Mouse (Mus musculus): ENCODE results near the gene Elavl3.

Gene Elavl3

DNA sequence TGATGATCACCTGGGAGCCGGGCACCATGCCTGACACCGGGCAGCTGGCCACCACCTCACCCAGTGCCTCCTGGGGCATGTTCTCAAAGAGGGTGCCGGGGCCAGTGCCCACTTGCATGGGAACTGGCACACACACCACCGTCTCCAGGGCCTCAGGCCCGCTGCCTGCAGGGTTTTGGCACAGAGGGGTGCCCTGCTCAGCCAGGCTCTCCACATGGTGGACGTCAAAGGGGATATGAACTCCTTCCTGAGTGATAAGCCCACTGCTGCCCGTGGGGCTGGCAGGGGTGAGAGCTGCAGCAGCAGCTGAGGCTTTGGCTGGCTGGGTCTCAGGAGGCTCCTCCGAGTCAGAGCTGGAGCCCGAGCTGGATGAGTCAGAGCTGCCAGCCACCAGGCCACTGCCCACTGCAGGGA lies 6.2 kb upstream of the Elavl3 start:
- DNase-seq (ENCODE audit: low spot score in 2 of 2): no peak

GRCm38 (mm10) chr9:22057031-22057517 lies 5.3 kb upstream of the Elavl3 start:
- DNase-seq (ENCODE audit: low spot score in 2 of 2): no peak

- no peak for DNase-seq (ENCODE audit: low spot score in 2 of 2)
Measured at GRCm38 (mm10) chr9:22056303-22056910, 4.6 kb upstream of the Elavl3 start.

GRCm38 (mm10) chr9:22055713-22056112 lies 3.9 kb upstream of the Elavl3 start:
- DNase-seq (ENCODE audit: low spot score in 2 of 2): no peak

DNA sequence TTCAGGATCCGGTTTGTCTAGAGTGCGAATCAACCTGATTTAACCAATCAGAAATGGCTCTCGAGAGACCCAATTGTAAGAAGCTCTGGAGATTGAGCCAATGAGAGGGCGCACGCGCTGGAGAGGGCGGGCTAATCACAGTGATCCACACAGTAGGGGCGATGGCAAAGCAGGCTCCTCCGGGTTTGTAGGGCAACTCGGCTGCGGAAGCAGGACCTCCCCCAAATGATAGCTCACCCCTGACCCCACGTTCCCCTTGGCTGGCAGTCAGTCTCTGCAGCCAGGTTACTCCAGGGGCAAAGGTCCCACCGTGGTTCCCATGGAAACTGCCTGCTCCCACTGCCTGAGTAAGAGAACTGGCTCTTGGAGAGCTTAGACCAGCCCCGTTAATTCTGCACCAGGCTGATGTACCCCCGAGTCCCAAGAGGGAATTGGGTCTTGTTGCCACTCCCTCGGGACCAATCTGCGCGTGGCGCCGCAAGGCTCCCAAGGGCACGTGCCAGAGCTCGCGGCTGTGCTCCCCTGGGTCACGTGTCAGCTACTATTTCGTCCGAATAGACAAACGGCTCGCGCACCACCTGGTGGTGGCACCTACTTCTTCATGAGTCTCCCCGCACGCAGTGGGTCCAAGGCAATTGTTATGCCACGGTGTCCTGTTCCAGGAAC lies 2.7 kb upstream of the Elavl3 start:
- DNase-seq (ENCODE audit: low spot score in 2 of 2): peak; percentile 70

DNA sequence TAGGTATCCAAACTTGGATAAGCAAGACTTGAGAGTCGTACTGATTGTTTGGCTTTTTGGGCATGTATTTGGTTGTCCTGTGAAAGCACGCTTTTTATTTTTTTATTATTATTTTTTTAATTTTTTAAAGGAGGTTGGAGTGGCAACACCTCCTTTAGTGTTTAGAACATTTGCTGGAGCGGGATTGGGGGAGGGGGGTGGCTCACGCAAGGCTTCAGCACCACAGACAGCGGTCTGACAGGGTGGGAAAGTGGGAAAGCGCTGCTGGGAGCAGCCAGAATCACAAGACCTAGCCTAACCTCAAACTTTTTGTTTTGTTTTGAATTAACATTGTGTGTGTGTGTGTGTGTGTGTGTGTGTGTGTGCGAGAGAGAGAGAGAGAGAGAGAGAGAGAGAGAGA lies 1.8 kb upstream of the Elavl3 start:
- no peak for DNase-seq (ENCODE audit: low spot score in 2 of 2)

DNA sequence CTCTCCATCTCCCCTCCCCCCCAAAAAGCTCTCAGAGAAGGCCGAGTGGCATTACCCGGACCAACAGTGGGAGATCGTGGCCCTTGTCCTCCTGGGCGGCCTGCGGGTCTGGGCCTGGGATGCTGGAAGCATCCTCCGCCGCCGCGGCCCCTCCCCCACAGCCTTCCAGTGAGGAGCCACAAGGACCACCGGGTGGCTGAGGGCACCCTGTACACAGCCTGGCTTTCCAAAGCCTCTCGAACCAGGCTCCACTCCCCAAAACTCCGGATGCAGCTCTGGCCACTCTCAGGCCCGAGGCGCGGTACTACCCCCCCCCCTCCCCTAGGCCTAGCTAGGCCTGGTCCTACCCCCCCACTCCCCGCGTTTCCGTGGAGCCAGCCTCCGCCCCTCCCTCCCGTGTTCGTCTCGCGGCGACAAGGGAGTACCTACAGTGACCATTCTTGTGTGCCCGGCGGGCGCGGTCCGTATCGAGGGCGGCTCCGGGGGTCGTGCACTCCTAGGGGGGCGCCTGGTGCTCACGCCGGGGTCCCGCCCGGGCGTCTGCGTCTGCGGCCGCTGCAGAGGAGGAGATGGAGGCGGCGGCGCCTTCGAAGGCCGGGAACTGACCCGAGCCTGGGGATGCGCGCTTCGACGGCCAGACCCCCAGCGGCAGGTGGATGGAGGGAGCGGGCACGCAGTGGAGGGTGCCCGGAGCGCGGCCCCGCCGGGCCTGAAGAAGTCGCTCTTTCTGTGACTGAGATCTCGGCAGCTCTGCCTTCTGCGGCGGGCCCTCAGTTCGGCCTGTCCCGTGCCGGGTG lies 464 bp downstream of the Elavl3 start:
- no peak for DNase-seq (ENCODE audit: low spot score in 2 of 2)

DNA sequence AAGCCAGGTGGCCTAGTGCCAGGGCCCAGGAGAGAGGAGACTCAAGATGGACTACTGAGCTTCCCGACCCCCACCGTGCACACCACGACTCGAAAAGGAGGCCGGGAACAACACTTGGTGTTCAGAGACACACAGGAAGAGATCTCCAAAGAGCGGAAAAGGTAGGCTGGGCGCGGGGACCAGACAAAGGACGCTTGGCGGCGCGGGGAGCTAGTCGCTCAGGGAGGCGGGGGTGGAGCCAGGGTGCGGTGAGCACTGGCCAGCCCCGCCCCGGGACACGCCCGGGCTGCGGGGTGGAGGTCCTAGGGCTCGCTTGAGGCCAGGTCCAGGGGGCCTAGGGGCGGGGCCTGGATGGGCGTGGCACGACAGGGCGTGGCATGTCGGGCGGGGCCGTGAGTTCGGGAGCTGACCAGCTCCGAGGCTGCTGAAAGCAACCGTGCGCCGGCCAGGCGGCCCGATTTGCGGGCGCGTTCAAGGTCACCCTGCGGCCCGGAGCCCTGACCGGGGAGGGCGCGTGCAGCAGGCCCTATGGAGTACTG lies 1.4 kb downstream of the Elavl3 start:
- DNase-seq (ENCODE audit: low spot score in 2 of 2): peak in 1 of 2 experiments; percentile 49

DNA sequence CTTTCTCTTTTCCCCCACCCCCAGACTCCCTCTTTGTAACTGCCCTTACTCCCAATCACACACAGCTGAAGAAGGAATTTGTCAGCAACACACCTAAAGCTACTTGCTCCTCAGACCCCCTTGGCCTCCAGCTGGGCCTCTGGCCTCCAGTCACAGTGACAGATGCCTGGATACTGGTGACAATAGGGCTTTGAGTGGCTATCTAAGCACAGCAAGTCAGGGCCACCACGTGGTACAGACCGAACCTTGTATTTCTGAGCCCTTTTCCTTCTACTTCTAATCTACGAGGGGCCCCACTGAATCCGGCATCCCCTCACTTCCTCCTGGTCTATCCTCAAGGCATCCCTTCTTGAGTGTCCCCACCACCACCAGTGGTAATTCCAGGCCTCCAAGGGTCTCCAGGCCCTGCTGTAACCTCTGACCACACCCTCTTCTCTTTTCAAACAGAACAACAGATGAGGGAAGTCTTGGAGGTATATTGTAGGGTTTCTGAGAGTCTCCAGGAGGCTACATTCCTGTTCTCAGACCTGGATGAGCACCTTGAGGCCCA lies 2.0 kb downstream of the Elavl3 start:
- DNase-seq (ENCODE audit: low spot score in 2 of 2): no peak

GRCm38 (mm10) chr9:22049315-22049714 lies 2.5 kb downstream of the Elavl3 start:
- DNase-seq (ENCODE audit: low spot score in 2 of 2): no peak

GRCm38 (mm10) chr9:22047329-22047728 lies 4.5 kb downstream of the Elavl3 start:
- no peak for DNase-seq (ENCODE audit: low spot score in 2 of 2)

- no peak for DNase-seq (ENCODE audit: low spot score in 2 of 2)
Measured at GRCm38 (mm10) chr9:22041832-22042231, 10.0 kb downstream of the Elavl3 start.

DNA sequence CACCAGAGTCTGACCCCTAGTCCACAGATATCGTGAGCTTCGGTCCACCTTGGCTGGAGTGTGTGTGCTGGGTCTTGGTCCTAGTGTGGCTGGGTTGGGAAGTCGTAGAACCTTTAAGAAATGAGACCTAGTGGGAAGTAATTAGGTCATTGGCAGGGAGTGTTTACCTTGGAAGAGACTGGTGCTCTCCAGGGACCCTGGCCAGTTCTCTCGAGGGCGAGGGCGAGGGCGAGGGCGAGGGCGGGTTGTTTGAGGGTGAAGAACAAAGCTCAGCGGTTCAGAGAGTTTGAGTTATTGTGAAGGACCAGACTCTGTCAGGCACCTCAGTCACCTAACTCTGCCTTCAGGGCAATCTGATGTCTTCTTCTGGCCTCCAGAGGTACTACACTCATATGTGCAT lies 14.0 kb downstream of the Elavl3 start:
- DNase-seq (ENCODE audit: low spot score in 2 of 2): no peak

DNA sequence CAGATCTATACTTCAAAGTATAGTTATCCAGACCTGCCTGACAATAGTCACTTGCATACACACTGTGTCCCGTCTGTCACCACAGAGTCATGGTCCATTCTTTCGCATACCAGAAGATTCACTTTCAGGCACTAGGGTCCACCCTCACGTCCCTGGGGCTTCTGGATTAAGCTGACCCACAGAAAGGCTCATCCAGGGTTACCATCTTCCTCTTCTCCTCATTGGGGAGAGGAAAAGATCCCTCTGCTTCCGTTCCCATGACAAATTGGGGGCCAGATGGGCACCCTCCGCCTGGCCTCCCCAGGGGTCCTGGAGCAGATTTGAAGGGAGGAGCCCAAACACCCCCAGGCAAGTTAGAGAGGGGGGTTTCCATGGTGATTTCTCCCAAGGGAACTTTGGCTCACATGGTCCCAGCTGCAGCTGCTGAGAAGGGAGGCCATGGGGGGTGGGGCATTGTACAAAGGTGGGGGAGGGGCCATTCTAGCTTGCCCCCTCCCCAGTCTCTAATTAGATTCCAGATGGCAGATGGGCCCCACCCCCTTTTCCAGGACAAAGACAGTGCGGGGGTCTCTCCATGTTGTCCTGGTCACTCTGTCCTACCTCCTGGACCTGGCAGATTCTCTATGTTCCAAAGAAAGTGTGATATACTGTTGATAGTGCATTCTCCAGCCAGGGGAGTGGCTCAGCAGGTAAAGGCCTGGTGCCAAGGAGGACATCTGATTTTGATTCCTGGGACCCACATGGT lies 16.4 kb downstream of the Elavl3 start:
- DNase-seq (ENCODE audit: low spot score in 2 of 2): no peak

DNA sequence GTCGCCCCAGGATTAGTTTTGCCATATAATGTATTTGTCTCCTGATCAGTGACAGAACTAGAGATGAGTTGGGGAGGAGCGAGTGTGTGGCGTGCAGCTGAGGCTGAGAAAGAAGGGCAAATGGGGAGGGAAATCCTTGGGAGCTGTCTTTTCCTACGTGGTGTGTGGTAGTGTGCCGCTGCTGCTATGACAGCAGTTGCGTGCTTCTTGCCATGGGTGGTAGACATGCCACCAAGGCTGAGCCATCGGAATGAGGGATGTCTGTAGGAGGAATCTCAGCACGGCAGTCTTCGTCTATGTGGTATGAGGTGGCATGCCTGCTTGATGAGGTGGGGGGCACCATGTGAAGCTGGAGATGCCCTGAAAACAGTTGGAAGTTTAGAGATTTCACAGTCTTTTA lies 21.4 kb downstream of the Elavl3 start:
- no peak for DNase-seq (ENCODE audit: low spot score in 2 of 2)

GRCm38 (mm10) chr9:22028467-22028866 lies 23.4 kb downstream of the Elavl3 start:
- no peak for DNase-seq (ENCODE audit: low spot score in 2 of 2)

DNA sequence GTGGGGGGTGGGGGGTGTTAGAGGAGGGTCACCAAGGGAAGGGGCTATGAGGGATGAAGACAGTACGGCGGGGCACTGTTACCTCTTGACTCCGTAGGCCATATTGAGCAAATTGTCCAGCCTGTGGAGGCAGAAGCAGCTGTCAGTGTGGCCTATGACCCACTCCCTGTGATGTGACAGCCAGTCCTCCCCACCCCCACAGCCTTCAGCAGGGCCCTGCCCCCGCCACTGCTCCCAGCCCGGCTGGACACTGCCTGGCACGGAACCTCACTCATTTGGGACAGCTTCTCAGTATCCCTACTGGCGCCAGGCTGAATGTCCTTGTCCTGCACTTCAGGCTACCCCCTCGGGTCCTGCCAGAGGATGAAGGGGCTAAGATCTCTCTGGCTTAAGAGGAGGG lies 27.2 kb downstream of the Elavl3 start:
- no peak for DNase-seq (ENCODE audit: low spot score in 2 of 2)

GRCm38 (mm10) chr9:22017208-22017825 lies 34.5 kb downstream of the Elavl3 start:
- no peak for DNase-seq (ENCODE audit: low spot score in 2 of 2)

DNA sequence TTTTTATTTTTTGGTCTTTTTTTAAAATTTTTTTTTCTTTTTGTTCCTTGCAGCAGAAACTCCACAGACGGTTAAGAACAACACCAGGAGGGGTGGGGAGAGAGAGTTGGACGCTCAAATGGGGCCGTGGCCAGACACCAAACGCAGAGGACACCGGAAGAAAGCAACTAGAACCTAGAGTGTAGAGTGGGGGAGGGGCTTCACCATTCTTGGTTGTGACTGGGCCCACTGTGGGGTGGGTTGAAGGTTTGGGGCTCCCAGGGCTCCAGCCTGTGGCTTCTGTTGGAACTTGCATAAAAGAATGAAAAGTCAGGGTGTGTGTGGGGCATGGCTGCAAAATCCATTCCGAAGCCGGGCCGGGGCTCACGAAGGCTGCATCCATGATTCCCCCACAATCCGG lies 35.6 kb downstream of the Elavl3 start:
- no peak for DNase-seq (ENCODE audit: low spot score in 2 of 2)

DNA sequence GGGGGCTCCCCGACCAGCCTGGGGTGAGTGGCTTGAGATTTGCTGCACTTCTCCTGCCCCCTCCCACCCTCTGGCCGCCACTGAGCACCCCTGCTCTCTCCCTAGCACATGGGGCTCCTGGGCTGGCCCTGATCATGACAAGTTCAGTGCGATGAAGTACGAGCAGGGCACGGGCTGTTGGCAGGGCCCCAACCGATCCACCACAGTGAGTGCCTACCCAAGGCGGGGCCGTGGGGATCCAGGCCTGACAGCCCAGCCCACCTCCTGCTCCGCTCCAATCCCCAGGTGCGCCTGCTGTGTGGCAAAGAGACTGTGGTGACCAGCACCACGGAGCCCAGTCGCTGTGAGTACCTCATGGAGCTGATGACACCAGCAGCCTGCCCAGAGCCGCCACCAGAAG lies 39.1 kb downstream of the Elavl3 start:
- DNase-seq (ENCODE audit: low spot score in 2 of 2): no peak

DNA sequence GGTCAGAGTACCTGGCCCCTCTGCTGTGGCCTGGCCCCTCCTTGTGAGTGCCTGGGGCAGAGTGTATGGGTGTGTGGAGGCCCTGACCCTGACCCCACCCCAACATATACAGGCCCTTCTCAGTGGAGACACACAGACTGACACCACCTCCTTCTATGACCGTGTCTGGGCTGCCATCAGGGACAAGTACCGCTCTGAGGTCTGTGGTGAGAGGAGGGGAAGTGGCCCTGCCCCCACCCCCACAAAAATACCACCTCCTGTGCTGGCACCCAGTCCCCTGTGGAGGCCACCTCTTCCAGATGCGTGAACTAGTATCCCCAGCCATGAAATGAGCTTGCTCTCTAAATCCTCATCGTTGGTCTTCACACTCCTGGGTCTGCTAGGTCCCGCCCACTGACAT lies 40.8 kb downstream of the Elavl3 start:
- DNase-seq (ENCODE audit: low spot score in 2 of 2): no peak
